In genomic region chr4:47010400-47011231, GRCm38 (mm10) we compare ENCODE assay signal across 8 mouse cellular contexts. TPM values are rescaled to one million over a fixed set of nuclear protein-coding genes. Genes with fewer than 3 reads are reported as not detected.
A peak's percentile ranks its signal among the peaks of the same experiment; 100 is the strongest.
DNase-seq lines count a peak whose midpoint lies in the region; ATAC-seq and TF ChIP-seq lines count a peak whose summit lies in the region.

No protein-coding gene starts in this region.

- no peaks in the 10 kb centered on the region for H3K27me3 ChIP-seq in neural tube, embryonic 13.5 days
- H3K27me3 ChIP-seq in forebrain, postnatal 0 days (ENCODE audit: insufficient read depth, low read length): no peaks in the 10 kb centered on the region; the same call in 1 of the 2 replicates
- H3K27me3 ChIP-seq in kidney, embryonic 14.5 days (ENCODE audit: control insufficient read depth, insufficient read depth, low read length): no peaks in the 10 kb centered on the region; the same call in 1 of the 2 replicates
- H3K27me3 ChIP-seq in liver, embryonic 15.5 days: peaks cover 6% of the 10 kb centered on the region; the same call in 1 of the 2 replicates
- no peaks in the 10 kb centered on the region for H3K27me3 ChIP-seq in small intestine, adult 2 months (ENCODE audit: control insufficient read depth, insufficient read depth, low read length)

- no peak overlapping the region for H3K27ac ChIP-seq in neural tube, embryonic 13.5 days (replicated peaks)
- H3K27ac ChIP-seq in forebrain, postnatal 0 days (ENCODE audit: low read depth, low read length): peak overlapping the region; percentile 76
- H3K27ac ChIP-seq in kidney, embryonic 14.5 days (ENCODE audit: low read depth, low read length): no peak overlapping the region
- no peak overlapping the region; the same call in 1 of the 2 replicates for H3K27ac ChIP-seq in liver, embryonic 15.5 days (replicated peaks)
- H3K27ac ChIP-seq in small intestine, adult 2 months (ENCODE audit: insufficient read depth, low read depth, low read length): no peak overlapping the region

- peaks cover 5% of the 10 kb centered on the region; the same call in 1 of the 2 replicates for H3K36me3 ChIP-seq in neural tube, embryonic 13.5 days
- H3K36me3 ChIP-seq in forebrain, postnatal 0 days (ENCODE audit: insufficient read depth): peaks cover 6% of the 10 kb centered on the region
- H3K36me3 ChIP-seq in kidney, embryonic 14.5 days (ENCODE audit: control insufficient read depth, insufficient read depth, low read length): no peaks in the 10 kb centered on the region
- no peaks in the 10 kb centered on the region for H3K36me3 ChIP-seq in liver, embryonic 15.5 days (replicated peaks)
- H3K36me3 ChIP-seq in small intestine, adult 2 months (ENCODE audit: control insufficient read depth, insufficient read depth, low read length): no peaks in the 10 kb centered on the region

- TF ChIP-seq POLR2A in small intestine, adult 2 months (IDR thresholded peaks at IDR 0.05; ENCODE audit: low read depth, low read length): no peak

- peaks cover 27% of the 10 kb centered on the region for H3K4me1 ChIP-seq in neural tube, embryonic 13.5 days (replicated peaks)
- H3K4me1 ChIP-seq in forebrain, postnatal 0 days (ENCODE audit: insufficient read depth): peaks cover 25% of the 10 kb centered on the region
- peaks cover 9% of the 10 kb centered on the region; the same call in 1 of the 2 replicates for H3K4me1 ChIP-seq in kidney, embryonic 14.5 days (ENCODE audit: control insufficient read depth, insufficient read depth, low read length)
- H3K4me1 ChIP-seq in liver, embryonic 15.5 days (replicated peaks): no peaks in the 10 kb centered on the region
- peaks cover 2% of the 10 kb centered on the region; the same call in 1 of the 2 replicates for H3K4me1 ChIP-seq in small intestine, adult 2 months (ENCODE audit: control insufficient read depth, insufficient read depth, insufficient read length, low read length)

- H3K4me3 ChIP-seq in neural tube, embryonic 13.5 days: no peak overlapping the region
- H3K4me3 ChIP-seq in forebrain, postnatal 0 days (ENCODE audit: low read depth, low read length): 0 out of 2 replicates have a peak overlapping the region, but pooled peaks have one; percentile 1
- H3K4me3 ChIP-seq in kidney, embryonic 14.5 days (ENCODE audit: low read length): no peak overlapping the region
- no peak overlapping the region for H3K4me3 ChIP-seq in liver, embryonic 15.5 days (replicated peaks)
- H3K4me3 ChIP-seq in small intestine, adult 2 months (ENCODE audit: low read depth, low read length): peak overlapping the region; percentile 22; the same call in 1 of the 2 replicates

- peak overlapping the region; percentile 30; the same call in 1 of the 2 replicates for H3K4me2 ChIP-seq in neural tube, embryonic 13.5 days
- peak overlapping the region; percentile 32 for H3K4me2 ChIP-seq in forebrain, postnatal 0 days (ENCODE audit: low read depth)
- H3K4me2 ChIP-seq in kidney, embryonic 14.5 days (replicated peaks; ENCODE audit: low read depth, low read length): peak overlapping the region; percentile 25; the same call in 1 of the 2 replicates
- H3K4me2 ChIP-seq in liver, embryonic 15.5 days: peak overlapping the region; percentile 23

- no peaks in the 10 kb centered on the region for H3K9me3 ChIP-seq in neural tube, embryonic 13.5 days
- H3K9me3 ChIP-seq in forebrain, postnatal 0 days (ENCODE audit: low read length): no peaks in the 10 kb centered on the region
- no peaks in the 10 kb centered on the region for H3K9me3 ChIP-seq in kidney, embryonic 14.5 days (ENCODE audit: control insufficient read depth, low read length)
- H3K9me3 ChIP-seq in liver, embryonic 15.5 days (replicated peaks): no peaks in the 10 kb centered on the region

- ATAC-seq in neural tube, embryonic 13.5 days (ENCODE audit: low read depth): no peak
- peak; percentile 85 for ATAC-seq in forebrain, postnatal 0 days
- no peak for ATAC-seq in kidney, embryonic 14.5 days (ENCODE audit: low FRiP score, low TSS enrichment)
- ATAC-seq in liver, embryonic 15.5 days (ENCODE audit: insufficient read depth): no peak

- no peak for DNase-seq in neural tube, embryonic 10.5 days (ENCODE audit: extremely low spot score, low spot score)
- peak; percentile 76 for DNase-seq in forebrain, postnatal 0 days
- DNase-seq in adrenal gland, postnatal 25 days: no peak
- no peak for DNase-seq in gastrocnemius, adult 8-10 months (ENCODE audit: low spot score in 2 of 2)

- no peak for TF ChIP-seq CTCF in forebrain, postnatal 0 days (IDR thresholded peaks at IDR 0.05; ENCODE audit: low read depth)
- TF ChIP-seq CTCF in small intestine, adult 2 months (IDR thresholded peaks at IDR 0.05; ENCODE audit: extremely low read depth, insufficient read length, insufficient replicate concordance, low read depth, low read length): no peak

- 57% methylated on average over 12 of the region's 12 CpGs for WGBS in neural tube, embryonic 13.5 days
- 39% methylated on average over 12 of the region's 12 CpGs for WGBS in forebrain, postnatal 0 days
- 46% methylated on average over 12 of the region's 12 CpGs for WGBS in kidney, embryonic 14.5 days
- 18% methylated on average over 12 of the region's 12 CpGs for WGBS in liver, embryonic 15.5 days (ENCODE audit: insufficient replicate concordance)
- WGBS in small intestine, adult 2 months: 40% methylated on average over 12 of the region's 12 CpGs

- 0 out of 2 replicates have a peak overlapping the region, but pooled peaks have one; percentile 34 for H3K9ac ChIP-seq in neural tube, embryonic 13.5 days
- no peak overlapping the region for H3K9ac ChIP-seq in forebrain, postnatal 0 days
- no peak overlapping the region for H3K9ac ChIP-seq in kidney, embryonic 14.5 days (ENCODE audit: low read depth, low read length)
- no peak overlapping the region for H3K9ac ChIP-seq in liver, embryonic 15.5 days

RNA-seq across cellular contexts. Expression of gene Gabbr2, which starts 18.9 kb away (rescaled TPM):
- polyA plus RNA-seq in neural tube, embryonic 13.5 days (2015; fragmentation: Nextera tagmentation; extraction: Ambion mirVana): 4.3 and 5.0 TPM in 2 replicates
- total RNA-seq in forebrain, postnatal 0 days (2014; rRNA removed): 51.8 and 65.3 TPM in 2 replicates
- polyA plus RNA-seq in forebrain, postnatal 0 days (2015; fragmentation: Nextera tagmentation; extraction: Ambion mirVana): 6.4 and 14.7 TPM in 2 replicates
- polyA plus RNA-seq in kidney, embryonic 14.5 days (2014; fragmentation: Nextera tagmentation; extraction: Ambion mirVana): 0.06 and 0.43 TPM in 2 replicates
- 0.02 TPM in 1 of 2 replicates, not detected in the other for polyA plus RNA-seq in liver, embryonic 15.5 days (2015; fragmentation: Nextera tagmentation; extraction: Ambion mirVana)
- polyA plus RNA-seq in small intestine, adult 2 months (2012; rRNA removed): 0.06 and 0.74 TPM in 2 replicates
- total RNA-seq in adrenal gland, postnatal 25 days (2021): 0.27 TPM in 1 of 2 replicates, not detected in the other
- under 1 TPM in 2 of 4 experiments, not detected in 2; 0.05 to 0.17 TPM for total RNA-seq in gastrocnemius, adult 8-10 months (2022)

RNA-seq across cellular contexts. Expression of gene Anks6, which starts 46.6 kb away (rescaled TPM):
- polyA plus RNA-seq in neural tube, embryonic 13.5 days (2015; fragmentation: Nextera tagmentation; extraction: Ambion mirVana): 4.4 and 4.8 TPM in 2 replicates
- total RNA-seq in forebrain, postnatal 0 days (2014; rRNA removed): 9.0 and 11.0 TPM in 2 replicates
- 2.1 TPM in 2 replicates for polyA plus RNA-seq in forebrain, postnatal 0 days (2015; fragmentation: Nextera tagmentation; extraction: Ambion mirVana)
- 3.8 and 7.2 TPM in 2 replicates for polyA plus RNA-seq in kidney, embryonic 14.5 days (2014; fragmentation: Nextera tagmentation; extraction: Ambion mirVana)
- 0.08 and 0.22 TPM in 2 replicates for polyA plus RNA-seq in liver, embryonic 15.5 days (2015; fragmentation: Nextera tagmentation; extraction: Ambion mirVana)
- 2.5 and 3.0 TPM in 2 replicates for polyA plus RNA-seq in small intestine, adult 2 months (2012; rRNA removed)
- 5.6 and 6.8 TPM in 2 replicates for total RNA-seq in adrenal gland, postnatal 25 days (2021)
- 1 to 10 TPM in 2 of 4 experiments, under 1 TPM in 2; 0.78 to 1.7 (median 1.1) TPM for total RNA-seq in gastrocnemius, adult 8-10 months (2022)

Comparison
In these comparisons a context has a peak if more than half of its experiments do, and no peak if none do; other contexts are left out.
1. H3K4me3 ChIP-seq: peak in forebrain, postnatal 0 days (single experiment) and small intestine, adult 2 months (single experiment); none in neural tube, embryonic 13.5 days (single experiment), kidney, embryonic 14.5 days (single experiment) and liver, embryonic 15.5 days (single experiment).
2. Peak in every context shown above with its lines, with median percentiles within 50 percentile points of each other: H3K4me2 ChIP-seq.